Mouse (Mus musculus): ENCODE results near the gene Tmem270. TPM values are rescaled to one million over a fixed set of nuclear protein-coding genes. Genes with fewer than 3 reads are reported as not detected.

The Tmem270 gene
- total RNA-seq (2023) = not detected

GRCm38 (mm10) chr5:134906633-134907032 lies at the start of gene Tmem270:
Tmem270 (minus strand) TSS chr5:134906733.

GRCm38 (mm10) chr5:134946857-134947255 lies 40.3 kb upstream of the Tmem270 start, which contains the start of gene Cldn4:
Cldn4 (minus strand) TSS chr5:134946934.

GRCm38 (mm10) chr5:134932179-134932902 lies 25.8 kb upstream of the Tmem270 start, which contains the start of gene Mettl27:
Mettl27 (plus strand) TSS chr5:134932368.

GRCm38 (mm10) chr5:134915311-134915710 lies 8.8 kb upstream of the Tmem270 start, which contains the start of gene Cldn13:
Cldn13 (minus strand) TSS chr5:134915526.

Other genes starting within 250 kb of the Tmem270 start
- 28.9 TPM for gene Limk1, start 218.1 kb downstream of the Tmem270 start, total RNA-seq (2023)
- not detected for gene Eln, start 159.4 kb downstream of the Tmem270 start, total RNA-seq (2023)
- gene Cldn13, start 8.8 kb upstream of the Tmem270 start, total RNA-seq (2023) = not detected
- 15.5 TPM for gene Mettl27, start 25.6 kb upstream of the Tmem270 start, total RNA-seq (2023)
- not detected for gene Cldn4, start 40.2 kb upstream of the Tmem270 start, total RNA-seq (2023)
- not detected for gene Cldn3, start 79.5 kb upstream of the Tmem270 start, total RNA-seq (2023)
- gene Abhd11, start 102.4 kb upstream of the Tmem270 start, total RNA-seq (2023) = 47.0 TPM
- gene Stx1a, start 116.7 kb upstream of the Tmem270 start, total RNA-seq (2023) = 74.2 TPM
- 18.1 TPM for gene Dnajc30, start 157.5 kb upstream of the Tmem270 start, total RNA-seq (2023)
- 66.8 TPM for gene Bud23, start 158.2 kb upstream of the Tmem270 start, total RNA-seq (2023)
- not detected for gene Vps37d, start 171.5 kb upstream of the Tmem270 start, total RNA-seq (2023)
- not detected for gene Mlxipl, start 183.2 kb upstream of the Tmem270 start, total RNA-seq (2023)
- 14.1 TPM for gene Tbl2, start 242.9 kb upstream of the Tmem270 start, total RNA-seq (2023)